Mouse (Mus musculus): ENCODE measurements at regions not wholly inside any gene's neighbourhood (a gene's known extent, or its start where the extent isn't known, plus 50 kb on each side); places are given as distances from the start of the nearest gene placed in this dataset.

GRCm38 (mm10) chr1:61373661-61374491 lies 264.7 kb upstream of the Pard3b start:
- TF ChIP-seq CTCF (conservative IDR thresholded peaks at IDR 0.05; ENCODE audit: low read length) (no peak), POU5F1 (IDR thresholded peaks at IDR 0.05; ENCODE audit: borderline replicate concordance, low read length) (no peak)
